Mouse (Mus musculus) hindbrain, embryonic 16.5 days (tissue): ENCODE results near the gene Sdc1. TPM values are rescaled to one million over a fixed set of nuclear protein-coding genes. Genes with fewer than 3 reads are reported as not detected.

Source experiments
- ATAC-seq: fragments of 200-750 bp; cut with Nextera tagmentation; 2 replicates; pipeline ENCODE4 v1.8.0; 2017; ENCODE audit warnings: moderate TSS enrichment, moderate library complexity
- H3K27ac ChIP-seq: fragments of 300-500 bp; sonication (generic); 2 replicates; pipeline ENCODE4 v1.5.1; 2014; ENCODE audit warnings: low read depth, mild to moderate bottlenecking, control low read depth, low read length, moderate library complexity
- H3K27me3 ChIP-seq: fragments of 300-500 bp; sonication (generic); replicated peaks from 2 replicates; pipeline ENCODE4 v1.6.1; 2014; ENCODE audit warnings: low read length; ENCODE audit not compliant: control insufficient read depth, insufficient read depth
- H3K36me3 ChIP-seq: fragments of 300-500 bp; sonication (generic); 2 replicates; pipeline ENCODE4 v1.6.1; 2014; ENCODE audit warnings: mild to moderate bottlenecking, low read length, moderate library complexity, mixed read lengths; ENCODE audit not compliant: control insufficient read depth, insufficient read depth
- H3K4me1 ChIP-seq: fragments of 300-500 bp; sonication (generic); 2 replicates; pipeline ENCODE4 v1.6.1; 2014; ENCODE audit warnings: low read depth, low read length; ENCODE audit not compliant: control insufficient read depth, insufficient read depth
- H3K4me2 ChIP-seq: fragments of 300-500 bp; sonication (generic); 2 replicates; pipeline ENCODE4 v1.6.1; 2014; ENCODE audit warnings: mild to moderate bottlenecking, low read length, control low read depth, moderate library complexity
- H3K4me3 ChIP-seq: fragments of 300-500 bp; sonication (generic); 2 replicates; pipeline ENCODE4 v1.5.1; 2014; ENCODE audit warnings: mild to moderate bottlenecking, low read length, control low read depth, moderate library complexity
- H3K9ac ChIP-seq: fragments of 300-500 bp; sonication (generic); 2 replicates; pipeline ENCODE4 v1.6.1; 2014; ENCODE audit warnings: low read depth, mild to moderate bottlenecking, control low read depth, low read length, moderate library complexity
- H3K9me3 ChIP-seq: fragments of 300-500 bp; sonication (generic); 2 replicates; pipeline ENCODE4 v1.6.1; 2014; ENCODE audit warnings: mild to moderate bottlenecking, low read length, moderate library complexity; ENCODE audit not compliant: control insufficient read depth
- WGBS: fragments of 180-500 bp; shearing (Covaris S2); extraction: QIAGEN DNeasy Blood & Tissue Kit; methylation state at CpG from one replicate; pipeline ENCODE4 v1.1.7; 2014; 5-methylcytosine and 5-hydroxymethylcytosine counted together
- polyA plus RNA-seq: library from polyadenylated mRNA; unstranded; fragments of >200 nt; fragmentation: Nextera tagmentation; extraction: Ambion mirVana; gene quantifications from 2 replicates; pipeline ENCODE4 v1.2.1, GENCODE M21; 2015

Sdc1 gene
- polyA plus RNA-seq, 1 experiment from 2014 or later = 18.0 TPM

GRCm38 (mm10) chr12:8761058-8761457 lies 10.1 kb upstream of the Sdc1 start:
- Histone ChIP-seq H3K9ac (no peak overlapping the region), H3K4me3 (no peak overlapping the region), H3K4me2 (no peak overlapping the region), H3K27ac (no peak overlapping the region), H3K9me3 (no peaks in the 10 kb centered on the region), H3K4me1 (no peaks in the 10 kb centered on the region), H3K27me3 (no peaks in the 10 kb centered on the region), H3K36me3 (0 out of 2 replicates have a peak, but pooled peaks cover 2% of the 10 kb centered on the region)
- whole genome bisulfite sequencing = 79% methylated on average over 7 of the region's 7 CpGs
- no peak for ATAC-seq

- ATAC-seq = no peak
- Histone ChIP-seq H3K4me2 (no peak overlapping the region), H3K9me3 (no peaks in the 10 kb centered on the region), H3K9ac (no peak overlapping the region), H3K4me1 (no peaks in the 10 kb centered on the region), H3K36me3 (0 out of 2 replicates have a peak, but pooled peaks cover 1% of the 10 kb centered on the region), H3K4me3 (no peak overlapping the region), H3K27me3 (no peaks in the 10 kb centered on the region), H3K27ac (no peak overlapping the region)
- 81% methylated on average over 2 of the region's 2 CpGs for WGBS
These were observed 8.5 kb upstream of the Sdc1 start for GRCm38 (mm10) chr12:8762667-8763066.

- no peaks in the 10 kb centered on the region for H3K4me1 ChIP-seq
- H3K36me3 ChIP-seq = no peaks in the 10 kb centered on the region
- H3K27me3 ChIP-seq = no peaks in the 10 kb centered on the region
- H3K4me2 ChIP-seq = no peak overlapping the region
- H3K4me3 ChIP-seq = no peak overlapping the region
- no peak for ATAC-seq
- no peaks in the 10 kb centered on the region for H3K9me3 ChIP-seq
- H3K9ac ChIP-seq = no peak overlapping the region
- WGBS = 78% methylated on average over 15 of the region's 15 CpGs
- no peak overlapping the region for H3K27ac ChIP-seq
These were observed 6.7 kb upstream of the Sdc1 start for GRCm38 (mm10) chr12:8764221-8764930.

GRCm38 (mm10) chr12:8771844-8772380 lies 789 bp downstream of the Sdc1 start:
- Histone ChIP-seq H3K36me3 (no peaks in the 10 kb centered on the region), H3K4me3 (peak overlapping the region; percentile 82), H3K9ac (peak overlapping the region; percentile 78), H3K4me1 (peaks cover 14% of the 10 kb centered on the region), H3K4me2 (peak overlapping the region; percentile 100), H3K27me3 (no peaks in the 10 kb centered on the region), H3K9me3 (no peaks in the 10 kb centered on the region), H3K27ac (peak overlapping the region; percentile 71)
- ATAC-seq = peak; percentile 31
- under 1% methylated on average over 36 of the region's 37 CpGs for WGBS

GRCm38 (mm10) chr12:8772451-8773143 lies 1.5 kb downstream of the Sdc1 start:
- peak overlapping the region; percentile 82 for H3K4me3 ChIP-seq
- peak overlapping the region; percentile 100 for H3K4me2 ChIP-seq
- H3K27me3 ChIP-seq = no peaks in the 10 kb centered on the region
- H3K27ac ChIP-seq = peak overlapping the region; percentile 71
- H3K36me3 ChIP-seq = no peaks in the 10 kb centered on the region
- peaks cover 14% of the 10 kb centered on the region for H3K4me1 ChIP-seq
- ATAC-seq = peak; percentile 40
- no peaks in the 10 kb centered on the region for H3K9me3 ChIP-seq
- H3K9ac ChIP-seq = peak overlapping the region; percentile 78
- under 1% methylated on average over 55 of the region's 55 CpGs for WGBS

GRCm38 (mm10) chr12:8773336-8773735 lies 2.2 kb downstream of the Sdc1 start:
- WGBS = 24% methylated on average over 6 of the region's 6 CpGs
- no peaks in the 10 kb centered on the region for H3K9me3 ChIP-seq
- peak overlapping the region; percentile 82 for H3K4me3 ChIP-seq
- no peak for ATAC-seq
- peaks cover 14% of the 10 kb centered on the region for H3K4me1 ChIP-seq
- H3K27ac ChIP-seq = no peak overlapping the region; the same call in 1 of the 2 replicates
- H3K36me3 ChIP-seq = no peaks in the 10 kb centered on the region
- peak overlapping the region; percentile 78 for H3K9ac ChIP-seq
- H3K27me3 ChIP-seq = no peaks in the 10 kb centered on the region
- H3K4me2 ChIP-seq = peak overlapping the region; percentile 100

GRCm38 (mm10) chr12:8774183-8774582 lies 3.1 kb downstream of the Sdc1 start:
- Histone ChIP-seq H3K4me2 (no peak overlapping the region), H3K4me1 (peaks cover 14% of the 10 kb centered on the region), H3K9me3 (no peaks in the 10 kb centered on the region), H3K27ac (no peak overlapping the region), H3K4me3 (no peak overlapping the region), H3K27me3 (no peaks in the 10 kb centered on the region), H3K36me3 (no peaks in the 10 kb centered on the region), H3K9ac (no peak overlapping the region)
- ATAC-seq = no peak

GRCm38 (mm10) chr12:8776206-8776605 lies 5.1 kb downstream of the Sdc1 start:
- no peak overlapping the region for H3K9ac ChIP-seq
- no peaks in the 10 kb centered on the region for H3K36me3 ChIP-seq
- no peaks in the 10 kb centered on the region for H3K27me3 ChIP-seq
- H3K4me3 ChIP-seq = no peak overlapping the region
- H3K4me2 ChIP-seq = no peak overlapping the region
- no peak overlapping the region for H3K27ac ChIP-seq
- no peaks in the 10 kb centered on the region for H3K9me3 ChIP-seq
- 91% methylated on average over 7 of the region's 7 CpGs for WGBS
- ATAC-seq = no peak
- peaks cover 9% of the 10 kb centered on the region for H3K4me1 ChIP-seq

GRCm38 (mm10) chr12:8776741-8777140 lies 5.6 kb downstream of the Sdc1 start:
- H3K9ac ChIP-seq = no peak overlapping the region
- peaks cover 9% of the 10 kb centered on the region for H3K4me1 ChIP-seq
- H3K27ac ChIP-seq = no peak overlapping the region
- no peak overlapping the region for H3K4me3 ChIP-seq
- WGBS = 84% methylated on average over 3 of the region's 3 CpGs
- no peaks in the 10 kb centered on the region for H3K27me3 ChIP-seq
- H3K4me2 ChIP-seq = no peak overlapping the region
- H3K36me3 ChIP-seq = no peaks in the 10 kb centered on the region
- ATAC-seq = no peak
- no peaks in the 10 kb centered on the region for H3K9me3 ChIP-seq
